13 mouse cellular contexts compared by ENCODE assay signal in the genomic region with DNA sequence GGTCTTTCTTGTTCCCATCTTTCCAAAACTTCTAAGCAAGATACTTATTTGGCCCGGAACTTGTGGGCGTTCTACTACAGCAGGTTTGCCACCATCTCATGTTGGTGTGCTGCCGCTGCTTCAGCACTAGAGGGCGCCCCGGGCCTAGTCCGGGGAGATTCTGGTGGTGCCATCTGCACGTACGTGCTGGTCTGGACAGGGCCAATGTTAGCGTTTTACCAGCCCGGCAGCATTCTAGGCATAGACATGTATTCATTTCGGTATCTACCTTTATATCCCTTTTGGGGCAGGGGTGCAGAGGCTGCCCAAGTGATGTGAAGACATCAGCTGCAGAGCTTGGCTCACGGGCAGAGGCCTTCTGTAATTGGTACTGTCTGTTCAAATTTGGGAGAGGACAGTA.
DNase-seq lines count a peak whose midpoint lies in the region; ATAC-seq and TF ChIP-seq lines count a peak whose summit lies in the region.
"Had no signal": no experiment of that assay in that cellular context is flagged by ENCODE, and none has a peak within 500 bp of the region (broad histone marks: within the 10 kb centered on the region; RNA-seq: fewer than 3 reads in every experiment).

No protein-coding gene starts in this region.

- no peak overlapping the region for H3K4me3 ChIP-seq in forebrain, embryonic 14.5 days (ENCODE audit: low read depth, low read length)
- no peak overlapping the region for H3K4me3 ChIP-seq in forebrain, embryonic 11.5 days (ENCODE audit: low read depth, low read length)
- H3K4me3 ChIP-seq in spleen, adult 2 months (ENCODE audit: extremely low read depth, insufficient read depth, insufficient read length) = no peak overlapping the region
- H3K4me3 ChIP-seq in hindbrain, embryonic 12.5 days = no peak overlapping the region
- H3K4me3 ChIP-seq: erythroblast, embryonic 14.5 days; liver, embryonic 15.5 days had no signal

- H3K9me3 ChIP-seq in forebrain, embryonic 14.5 days (replicated peaks; ENCODE audit: control insufficient read depth, low read length) = no peaks in the 10 kb centered on the region
- H3K9me3 ChIP-seq in forebrain, embryonic 11.5 days (ENCODE audit: control insufficient read depth, low read length) = no peaks in the 10 kb centered on the region
- no peaks in the 10 kb centered on the region for H3K9me3 ChIP-seq in hindbrain, embryonic 12.5 days (replicated peaks)
- H3K9me3 ChIP-seq: liver, embryonic 15.5 days had no signal

- 0 out of 2 replicates have a peak overlapping the region, but pooled peaks have one; percentile 64 for H3K27ac ChIP-seq in forebrain, embryonic 14.5 days (ENCODE audit: low read depth, low read length)
- no peak overlapping the region for H3K27ac ChIP-seq in forebrain, embryonic 11.5 days (ENCODE audit: low read depth, low read length)
- peak overlapping the region; percentile 63 for H3K27ac ChIP-seq in spleen, adult 2 months (ENCODE audit: insufficient read depth, low read length)
- H3K27ac ChIP-seq in hindbrain, embryonic 12.5 days = no peak overlapping the region
- H3K27ac ChIP-seq: liver, embryonic 15.5 days had no signal

- H3K9ac ChIP-seq in forebrain, embryonic 14.5 days (ENCODE audit: low read length) = no peak overlapping the region
- no peak overlapping the region for H3K9ac ChIP-seq in forebrain, embryonic 11.5 days (ENCODE audit: low read length)
- no peak overlapping the region for H3K9ac ChIP-seq in hindbrain, embryonic 12.5 days
- H3K9ac ChIP-seq: liver, embryonic 15.5 days had no signal

- no peaks in the 10 kb centered on the region for H3K36me3 ChIP-seq in forebrain, embryonic 14.5 days (ENCODE audit: control insufficient read depth, insufficient read depth, low read length)
- H3K36me3 ChIP-seq in forebrain, embryonic 11.5 days (ENCODE audit: control insufficient read depth, insufficient read depth, low read length) = no peaks in the 10 kb centered on the region
- no peaks in the 10 kb centered on the region for H3K36me3 ChIP-seq in spleen, adult 2 months (ENCODE audit: control insufficient read depth, insufficient read depth, low read length)
- no peaks in the 10 kb centered on the region for H3K36me3 ChIP-seq in hindbrain, embryonic 12.5 days
- H3K36me3 ChIP-seq: liver, embryonic 15.5 days had no signal

- H3K27me3 ChIP-seq in forebrain, embryonic 14.5 days (replicated peaks; ENCODE audit: control insufficient read depth, insufficient read depth, low read length) = no peaks in the 10 kb centered on the region
- no peaks in the 10 kb centered on the region for H3K27me3 ChIP-seq in forebrain, embryonic 11.5 days (ENCODE audit: control insufficient read depth, insufficient read depth, low read length)
- H3K27me3 ChIP-seq in spleen, adult 2 months (ENCODE audit: control insufficient read depth, insufficient read depth, low read length) = no peaks in the 10 kb centered on the region
- H3K27me3 ChIP-seq in hindbrain, embryonic 12.5 days = no peaks in the 10 kb centered on the region
- H3K27me3 ChIP-seq: liver, embryonic 15.5 days had no signal

- H3K4me2 ChIP-seq in forebrain, embryonic 14.5 days (ENCODE audit: low read length) = no peak overlapping the region
- H3K4me2 ChIP-seq in forebrain, embryonic 11.5 days (ENCODE audit: low read depth, low read length, severe bottlenecking) = no peak overlapping the region
- H3K4me2 ChIP-seq in hindbrain, embryonic 12.5 days (replicated peaks) = no peak overlapping the region
- H3K4me2 ChIP-seq: liver, embryonic 15.5 days had no signal

- TF ChIP-seq POLR2A in spleen, adult 2 months (IDR thresholded peaks at IDR 0.05; ENCODE audit: low read depth, low read length) = no peak

- TF ChIP-seq CTCF in spleen, adult 2 months (IDR thresholded peaks at IDR 0.05; ENCODE audit: extremely low read depth, insufficient read depth, insufficient read length, insufficient replicate concordance) = no peak

- WGBS in forebrain, embryonic 14.5 days = 87% methylated on average over 12 of the region's 12 CpGs
- 86% methylated on average over 12 of the region's 12 CpGs for WGBS in forebrain, embryonic 11.5 days
- WGBS in spleen, adult 2 months = 91% methylated on average over 12 of the region's 12 CpGs
- 84% methylated on average over 12 of the region's 12 CpGs for WGBS in hindbrain, embryonic 12.5 days

- peaks cover 5% of the 10 kb centered on the region; the same call in 1 of the 2 replicates for H3K4me1 ChIP-seq in forebrain, embryonic 14.5 days (ENCODE audit: control insufficient read depth, insufficient read depth, low read length)
- H3K4me1 ChIP-seq in forebrain, embryonic 11.5 days (replicated peaks; ENCODE audit: control insufficient read depth, insufficient read depth, low read length) = peaks cover 2% of the 10 kb centered on the region; the same call in 1 of the 2 replicates
- H3K4me1 ChIP-seq in spleen, adult 2 months (ENCODE audit: control insufficient read depth, insufficient read depth, insufficient read length) = no peaks in the 10 kb centered on the region; the same call in 1 of the 2 replicates
- no peaks in the 10 kb centered on the region; the same call in 1 of the 2 replicates for H3K4me1 ChIP-seq in hindbrain, embryonic 12.5 days
- H3K4me1 ChIP-seq: liver, embryonic 15.5 days had no signal

- DNase-seq in forebrain, embryonic 14.5 days (ENCODE audit: low spot score) = no peak
- no peak for DNase-seq in forebrain, embryonic 11.5 days (ENCODE audit: low spot score)
- peak in 1 of 2 experiments; percentile 37 for DNase-seq in spleen, adult 2 months (ENCODE audit: low read depth in 1 of 2, low spot score in 2 of 2)
- no peak for DNase-seq in spleen, adult 12 weeks (ENCODE audit: low spot score)
- DNase-seq in R1 (ENCODE audit: low read depth, low spot score) = peak; percentile 69
- peak; percentile 58 for DNase-seq in testis, postnatal 14 days (ENCODE audit: low spot score)
- DNase-seq in right cerebral cortex, postnatal 4 days = no peak
- DNase-seq: gastrocnemius, postnatal 36 days; kidney, postnatal 36 days; right cerebral cortex, postnatal 14 days had no signal

- no peak for ATAC-seq in forebrain, embryonic 14.5 days
- ATAC-seq in forebrain, embryonic 11.5 days (replicated peaks; ENCODE audit: low FRiP score) = no peak
- ATAC-seq in hindbrain, embryonic 12.5 days (ENCODE audit: low FRiP score) = no peak

Comparison
In these comparisons a context has a peak if more than half of its experiments do, and no peak if none do; other contexts are left out.
1. H3K27ac ChIP-seq: peak in forebrain, embryonic 14.5 days (single experiment) and spleen, adult 2 months (single experiment); none in forebrain, embryonic 11.5 days (single experiment) and hindbrain, embryonic 12.5 days (single experiment).
2. DNase-seq: peak in R1 (single experiment) and testis, postnatal 14 days (single experiment); none in forebrain, embryonic 14.5 days (single experiment), forebrain, embryonic 11.5 days (single experiment), spleen, adult 12 weeks (single experiment) and right cerebral cortex, postnatal 4 days (single experiment).